Comparison of ENCODE assay signal across 1 mouse cellular context in the genomic region with DNA sequence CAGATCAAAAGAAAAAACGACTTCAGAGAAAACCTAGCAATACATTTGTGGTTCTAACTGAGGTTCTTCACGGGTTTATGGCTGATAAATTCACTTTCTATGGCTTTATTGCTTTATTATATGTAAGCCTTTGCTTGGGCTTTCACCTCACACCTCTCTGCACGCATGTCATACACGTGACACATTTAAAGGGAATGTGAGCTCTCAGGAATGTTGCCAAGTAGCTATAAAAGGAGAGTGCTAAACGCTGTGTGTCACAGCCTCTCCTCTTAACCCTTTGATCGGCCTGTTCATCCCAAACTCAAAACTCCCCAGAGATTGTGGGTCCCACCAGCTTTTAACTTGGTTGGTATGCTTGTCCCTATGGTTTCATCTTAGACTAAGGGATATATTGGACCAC.
A peak's percentile ranks its signal among the peaks of the same experiment; 100 is the strongest.
TF ChIP-seq lines count a peak whose summit lies in the region.

No protein-coding gene starts in this region.

TF ChIP-seq in MEL, 35 proteins besides CTCF, POLR2A, EP300 and RAD21 (continued from another document):
- TF ChIP-seq GABPA (IDR thresholded peaks at IDR 0.05; ENCODE audit: low read depth, low read length) (no peak), MAX (IDR thresholded peaks at IDR 0.05; ENCODE audit: low read length) (peak; percentile 77), NELFE (IDR thresholded peaks at IDR 0.05; ENCODE audit: low read depth, low read length) (no peak), TCF12 (IDR thresholded peaks at IDR 0.05; ENCODE audit: low read depth, low read length) (no peak), USF1 (IDR thresholded peaks at IDR 0.05; ENCODE audit: low read depth, low read length) (peak; percentile 57)
